Mouse (Mus musculus): ENCODE data around the gene Krt23. TPM values are rescaled to one million over a fixed set of nuclear protein-coding genes. Genes with fewer than 3 reads are reported as not detected.

The Krt23 gene
- total RNA-seq (2015) (not detected in 2 replicates), total RNA-seq (2017) (not detected in 2 replicates)

DNA sequence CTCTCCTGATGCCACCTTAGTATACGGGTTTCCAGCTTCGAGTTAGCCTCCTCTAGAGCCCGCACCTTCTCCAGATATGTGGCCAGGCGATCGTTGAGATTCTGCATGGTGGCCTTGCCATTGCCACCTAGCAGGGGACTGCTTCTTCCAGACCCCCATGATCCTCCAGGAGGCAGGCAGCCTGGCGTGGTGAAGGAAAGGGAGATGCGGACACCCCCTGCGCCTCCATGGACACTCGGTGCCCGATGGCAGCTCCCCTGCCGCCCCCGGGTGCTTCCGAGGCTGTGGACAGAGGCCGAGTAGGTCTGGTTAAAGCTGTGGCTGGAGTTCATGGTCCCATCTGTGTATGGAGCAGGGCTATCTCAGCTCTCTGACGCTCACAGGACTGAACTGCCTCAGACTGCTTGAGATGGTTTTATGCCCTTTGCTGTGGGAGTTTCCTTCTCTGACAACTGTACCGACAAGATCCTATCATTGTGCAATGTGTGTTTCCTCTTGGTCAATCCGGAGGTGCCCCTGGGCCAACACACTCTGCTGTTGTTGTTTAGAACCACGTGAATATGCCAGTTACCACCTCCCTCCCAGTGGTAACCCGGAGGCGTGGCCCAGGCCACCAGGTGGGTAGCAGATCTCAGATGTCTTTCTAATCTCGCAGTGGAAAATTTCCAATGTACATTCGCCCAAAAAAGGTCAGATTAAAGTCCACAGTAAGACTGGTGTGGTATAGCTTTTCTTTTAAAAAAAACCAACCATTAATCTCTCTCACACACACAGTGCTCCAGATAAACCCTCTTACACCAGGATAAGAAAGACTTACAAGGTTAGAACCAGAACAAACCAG lies at the start of gene Krt23:
Gene Krt23 (minus strand): TSS at position 405 of the 841 bp plus-strand sequence.
- no peak for ATAC-seq (ENCODE audit: poor library complexity, severe bottlenecking)

DNA sequence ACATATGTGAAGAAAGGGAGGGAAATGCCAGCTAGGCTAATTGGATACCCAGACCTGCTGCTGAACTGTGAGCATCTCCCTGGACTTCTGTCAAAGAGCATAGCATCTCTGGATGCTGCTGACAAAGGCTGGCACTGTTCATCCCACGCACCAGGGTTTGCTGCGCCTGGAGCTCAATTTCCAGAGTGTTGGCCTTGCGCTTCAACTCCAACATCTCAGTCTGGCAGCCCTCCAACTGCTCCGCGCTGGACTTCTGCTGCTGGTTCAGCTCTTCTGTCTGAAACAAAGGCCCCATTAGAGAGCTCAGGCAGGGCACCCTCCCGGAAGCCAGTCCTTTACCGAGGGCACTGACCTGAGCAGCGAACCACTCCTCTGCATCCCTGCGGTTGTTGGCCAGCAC lies 46.8 kb upstream of the Krt23 start:
- no peak for ATAC-seq (ENCODE audit: poor library complexity, severe bottlenecking)

DNA sequence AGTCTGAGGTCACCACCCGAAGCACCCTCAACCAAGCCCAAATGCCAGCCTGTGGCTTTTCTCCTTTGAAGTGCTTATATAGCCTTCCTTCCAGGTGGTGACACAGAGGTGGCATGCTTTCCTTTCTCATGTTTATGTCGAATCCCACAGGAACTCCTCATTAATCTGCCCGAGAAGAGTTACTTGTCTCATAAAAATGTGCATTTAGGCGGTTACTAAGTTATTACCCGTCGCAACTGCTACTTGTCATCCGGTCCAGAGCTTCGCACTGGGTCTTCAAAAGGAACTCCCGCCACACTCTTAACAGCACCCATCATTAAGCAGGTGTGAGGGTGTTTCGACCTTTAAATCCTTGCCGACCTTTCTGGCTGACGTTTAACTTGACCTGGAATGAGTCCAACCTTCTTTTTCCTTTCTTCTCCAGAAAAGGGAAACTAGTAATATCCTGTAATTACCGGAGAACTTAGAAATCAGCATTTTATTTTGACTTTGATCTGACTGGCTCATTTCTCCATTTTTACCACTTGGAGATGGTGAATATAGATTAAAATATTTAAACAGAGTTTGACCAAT lies 28.4 kb upstream of the Krt23 start, which contains the start of gene Krt39:
Gene Krt39 (minus strand): TSS at position 51 of the 573 bp plus-strand sequence.
- ATAC-seq (ENCODE audit: poor library complexity, severe bottlenecking), result no peak

DNA sequence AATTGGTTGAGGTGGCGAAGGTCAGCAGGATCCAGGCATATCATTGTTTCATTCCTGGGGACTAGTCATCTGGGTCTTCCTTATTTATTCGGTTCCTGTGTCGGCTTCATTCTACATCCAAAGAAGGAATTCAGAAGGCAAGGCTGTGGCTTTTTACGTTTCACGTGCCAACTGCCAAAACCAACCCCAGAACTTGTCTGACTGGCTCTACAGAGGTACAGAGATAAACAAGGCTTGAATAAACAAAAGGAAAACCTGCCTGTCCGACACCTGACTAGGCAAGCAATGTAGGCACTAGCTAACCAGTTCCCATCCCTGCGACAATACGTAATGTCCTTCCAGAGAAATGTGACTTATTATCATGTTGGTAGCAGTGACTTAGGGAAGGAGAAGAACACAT lies 21.2 kb upstream of the Krt23 start:
- ATAC-seq (ENCODE audit: poor library complexity, severe bottlenecking), result no peak

DNA sequence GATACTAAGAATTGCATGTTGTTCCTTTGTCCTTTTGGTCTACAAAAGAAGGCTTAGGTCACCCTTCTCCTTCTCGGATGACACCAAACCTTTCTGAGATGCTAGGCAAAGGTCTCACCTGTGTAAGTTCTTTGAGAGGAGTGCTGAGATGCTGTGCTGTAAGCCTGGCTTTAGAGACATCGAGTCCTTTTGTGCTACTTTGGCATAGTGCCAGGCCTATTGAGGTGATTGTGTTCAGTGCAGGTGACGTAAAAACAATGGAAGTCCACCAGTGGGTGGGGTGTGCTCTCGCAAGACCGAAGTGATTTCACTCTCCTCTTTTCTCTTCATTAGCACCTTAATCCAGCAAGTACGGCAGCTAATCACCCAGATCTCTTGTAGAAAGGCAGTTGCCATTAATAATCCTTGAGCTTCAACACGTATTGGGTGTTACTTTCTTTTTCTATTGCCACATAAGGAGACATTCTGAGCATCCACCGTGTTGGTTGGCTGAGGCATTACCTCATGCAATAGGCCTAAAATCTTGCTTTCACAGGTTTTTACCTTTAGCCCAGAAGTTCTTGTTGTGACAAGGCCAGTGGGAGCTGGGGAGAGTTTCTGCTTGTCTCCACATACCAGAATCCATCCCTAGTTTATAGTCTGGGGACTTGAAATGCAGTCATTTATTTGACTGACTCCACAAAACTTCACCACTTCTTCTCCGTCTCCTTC lies 7.3 kb upstream of the Krt23 start:
- ATAC-seq (ENCODE audit: poor library complexity, severe bottlenecking), result no peak

DNA sequence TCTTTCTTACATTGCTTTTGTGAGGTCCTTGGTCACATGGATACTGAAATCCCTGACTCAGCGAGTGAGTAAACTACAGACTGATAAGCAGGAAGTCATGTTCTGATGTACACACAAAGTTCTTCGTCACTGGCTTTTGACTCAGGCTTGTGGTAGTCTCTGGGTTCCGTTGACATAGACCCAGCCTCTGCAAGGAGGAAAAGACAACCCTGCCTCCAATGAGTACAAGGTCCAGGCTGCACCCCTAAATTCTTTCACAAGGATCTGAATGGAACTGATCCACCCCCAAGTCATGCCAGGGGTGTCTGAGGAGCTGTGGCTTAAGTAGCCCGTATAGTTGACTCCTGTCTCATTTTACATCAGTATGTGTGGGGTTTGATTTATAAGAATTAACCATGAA lies 3.5 kb upstream of the Krt23 start:
- ATAC-seq (ENCODE audit: poor library complexity, severe bottlenecking), result no peak

DNA sequence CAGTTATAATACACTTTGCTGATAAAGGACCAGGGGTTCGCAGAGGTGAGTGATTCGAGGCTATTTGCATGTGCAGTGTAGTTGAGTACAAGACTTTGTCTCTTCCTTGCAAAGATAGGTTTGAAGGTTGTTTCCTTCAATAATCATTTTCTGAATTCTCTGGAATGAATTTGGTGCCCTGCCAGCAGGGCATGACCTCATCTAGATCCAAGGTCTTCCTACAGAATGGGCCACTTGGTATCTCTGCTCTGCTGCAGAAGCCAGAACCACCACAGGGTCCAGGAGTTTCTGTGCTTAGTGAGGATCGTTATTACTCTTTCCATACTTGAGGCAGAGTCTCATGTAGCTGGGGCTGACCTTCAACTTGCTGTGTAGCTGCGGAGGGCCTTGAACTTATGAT lies 1.8 kb upstream of the Krt23 start:
- no peak for ATAC-seq (ENCODE audit: poor library complexity, severe bottlenecking)

DNA sequence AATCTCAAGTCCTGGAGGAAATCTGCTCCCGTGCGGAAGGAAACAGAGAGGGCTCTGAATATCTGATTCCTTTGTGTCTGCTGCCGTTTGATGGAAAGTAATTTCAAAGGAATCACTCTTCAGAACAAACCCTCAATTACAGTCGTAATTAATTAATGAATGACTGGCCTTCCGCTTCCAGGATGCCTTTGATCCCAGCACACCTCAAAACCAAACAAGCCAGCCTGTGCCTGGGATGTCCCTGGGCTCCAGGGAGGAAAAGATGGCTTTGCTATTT lies 575 bp upstream of the Krt23 start:
- no peak for ATAC-seq (ENCODE audit: poor library complexity, severe bottlenecking)

DNA sequence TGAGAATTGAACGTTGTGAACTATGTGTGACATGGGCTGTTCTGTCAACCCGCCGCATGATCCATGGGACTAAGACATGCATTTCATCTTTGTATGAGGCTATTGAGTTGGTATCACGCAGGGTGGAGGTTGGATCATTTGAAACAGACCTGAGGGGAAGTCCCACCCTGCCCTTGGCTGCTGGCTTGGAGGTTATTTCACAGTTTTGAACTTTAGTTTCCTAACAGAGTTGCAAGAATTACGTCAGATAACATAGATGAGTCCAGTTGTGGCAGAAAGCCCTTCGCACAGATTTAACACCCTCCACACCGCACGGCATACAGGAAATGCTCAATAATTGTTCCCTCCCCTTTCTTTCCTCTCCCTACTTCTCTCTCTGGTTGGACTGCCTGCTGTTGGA lies 1.9 kb downstream of the Krt23 start:
- no peak for ATAC-seq (ENCODE audit: poor library complexity, severe bottlenecking)

DNA sequence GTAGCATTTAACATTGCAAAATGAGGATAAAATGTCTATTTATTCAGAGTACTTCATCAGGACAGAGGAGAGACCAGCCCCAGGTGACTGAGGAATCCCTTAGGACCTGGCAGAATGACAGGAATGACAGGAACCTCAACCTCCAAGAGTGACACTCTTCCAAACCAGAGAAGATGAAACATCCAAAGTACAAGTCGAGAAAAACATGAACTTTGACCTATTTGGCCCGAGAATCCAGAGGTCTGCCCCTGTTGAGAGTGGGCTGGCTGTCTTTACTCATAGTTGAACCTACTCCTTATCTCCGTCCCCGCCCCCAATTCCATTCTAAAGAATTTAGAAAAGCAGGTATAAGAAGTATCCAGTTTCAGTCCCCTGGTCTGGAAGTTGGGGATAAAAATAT lies 2.3 kb downstream of the Krt23 start:
- no peak for ATAC-seq (ENCODE audit: poor library complexity, severe bottlenecking)

DNA sequence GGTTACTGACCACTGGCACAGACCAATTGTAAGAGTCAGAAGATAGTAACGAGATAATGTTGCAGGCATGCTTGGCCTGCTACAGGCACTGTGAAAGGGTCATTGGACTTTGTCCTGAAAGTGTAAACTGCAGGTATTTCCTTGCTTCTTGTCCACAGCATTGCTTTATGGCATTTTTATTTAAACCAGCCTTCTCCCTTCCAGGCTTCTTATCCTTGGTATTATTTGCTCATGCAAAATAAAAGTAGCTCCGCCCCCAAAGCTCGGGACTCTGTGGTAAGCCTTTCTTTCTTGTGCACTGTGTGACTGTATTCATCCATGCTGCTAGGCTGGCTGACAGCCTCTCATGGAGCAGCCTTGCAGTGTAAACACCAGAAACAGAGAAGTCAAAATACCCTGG lies 3.7 kb downstream of the Krt23 start:
- ATAC-seq (ENCODE audit: poor library complexity, severe bottlenecking), result no peak

DNA sequence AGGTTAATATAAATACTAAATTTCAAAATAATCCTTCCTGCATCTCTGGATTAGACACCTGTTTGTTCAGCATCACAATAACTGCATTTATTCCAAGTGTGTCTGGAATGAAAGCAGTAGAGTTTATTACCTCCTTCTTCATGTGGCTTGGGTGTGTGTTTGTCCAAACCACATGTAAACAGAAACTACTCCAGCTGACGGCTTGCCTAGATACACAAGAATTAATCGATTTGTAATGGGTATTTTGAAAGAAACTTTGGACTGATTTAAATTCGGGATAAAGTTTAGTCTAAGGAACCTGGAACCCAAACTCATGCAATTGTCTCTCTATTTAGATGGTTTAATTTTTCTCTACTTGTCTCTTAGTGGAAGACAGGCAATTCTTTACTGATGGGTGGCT lies 18.0 kb downstream of the Krt23 start:
- no peak for ATAC-seq (ENCODE audit: poor library complexity, severe bottlenecking)

DNA sequence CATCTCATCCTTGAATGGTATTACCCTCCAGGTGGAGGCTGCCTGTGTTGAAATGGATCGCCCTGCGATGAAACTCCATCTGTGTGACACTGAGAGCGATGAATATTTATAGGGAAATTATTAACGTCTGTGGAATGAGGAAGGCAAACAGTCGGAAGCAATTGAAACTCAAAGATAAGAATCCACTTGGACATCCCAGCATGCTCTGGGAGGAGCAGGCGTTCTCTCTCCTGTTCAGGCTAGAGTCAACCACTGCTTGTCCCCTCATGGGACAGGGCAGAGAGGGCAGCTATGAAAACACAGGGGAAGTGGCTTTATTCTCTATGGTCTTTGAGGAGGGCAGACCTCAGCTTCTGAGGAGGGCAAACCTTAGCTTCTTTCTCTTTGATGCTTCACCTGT lies 19.5 kb downstream of the Krt23 start:
- ATAC-seq (ENCODE audit: poor library complexity, severe bottlenecking), result no peak

DNA sequence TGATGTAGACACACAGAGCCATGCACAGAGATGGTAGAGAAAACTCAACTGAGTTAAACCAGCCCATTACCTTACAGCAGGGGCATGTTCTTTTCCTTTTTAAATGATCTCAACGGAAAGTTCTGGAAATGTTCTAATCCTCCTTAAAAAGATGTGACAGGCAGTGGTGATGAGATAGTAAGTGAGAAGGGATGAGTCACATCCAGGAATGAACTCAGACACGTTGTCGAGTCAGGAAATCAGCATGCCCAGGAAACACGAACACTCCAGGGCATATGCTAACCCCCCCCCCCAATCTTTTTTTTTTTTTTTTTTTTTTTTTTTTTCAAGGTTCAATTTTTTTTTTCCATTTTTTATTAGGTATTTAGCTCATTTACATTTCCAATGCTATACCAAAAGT lies 20.5 kb downstream of the Krt23 start:
- no peak for ATAC-seq (ENCODE audit: poor library complexity, severe bottlenecking)

DNA sequence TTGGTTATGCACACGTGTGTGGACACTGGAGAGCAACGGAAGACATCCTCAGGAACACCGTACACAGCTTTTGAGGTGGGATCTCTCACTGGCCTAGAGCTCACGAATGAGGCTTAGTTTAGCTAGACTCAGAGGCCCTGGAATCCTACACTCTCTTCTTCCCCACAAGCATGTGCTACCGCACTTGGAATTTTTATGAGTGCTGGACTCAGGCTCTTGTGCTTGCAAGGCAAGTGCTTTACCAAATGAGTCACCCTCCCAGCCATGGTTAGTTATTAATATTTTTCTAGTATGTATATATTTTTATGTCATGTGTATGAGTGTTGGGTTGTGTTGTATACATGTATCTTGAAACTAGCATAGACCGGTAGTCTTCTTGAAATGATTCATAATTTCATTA lies 21.0 kb downstream of the Krt23 start:
- no peak for ATAC-seq (ENCODE audit: poor library complexity, severe bottlenecking)

DNA sequence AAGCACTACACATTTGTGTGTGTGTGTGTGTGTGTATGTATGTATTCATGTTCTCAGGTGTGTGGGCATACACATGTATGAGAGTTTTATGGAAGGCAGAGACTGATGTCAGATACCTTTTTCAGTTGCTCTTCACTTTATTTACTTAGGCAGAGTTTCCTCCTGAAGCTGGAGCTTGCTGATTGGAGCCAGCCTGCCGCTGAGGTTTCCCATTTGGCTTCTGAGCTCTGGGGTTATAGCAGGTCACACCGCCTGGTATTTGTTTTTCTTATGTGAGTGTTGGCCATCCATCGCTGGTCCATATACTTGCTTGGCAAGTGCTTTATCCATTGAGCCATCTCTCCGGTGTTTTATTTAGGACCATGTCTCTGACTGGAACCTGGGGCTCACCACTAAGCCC lies 23.7 kb downstream of the Krt23 start:
- ATAC-seq (ENCODE audit: poor library complexity, severe bottlenecking), result no peak

DNA sequence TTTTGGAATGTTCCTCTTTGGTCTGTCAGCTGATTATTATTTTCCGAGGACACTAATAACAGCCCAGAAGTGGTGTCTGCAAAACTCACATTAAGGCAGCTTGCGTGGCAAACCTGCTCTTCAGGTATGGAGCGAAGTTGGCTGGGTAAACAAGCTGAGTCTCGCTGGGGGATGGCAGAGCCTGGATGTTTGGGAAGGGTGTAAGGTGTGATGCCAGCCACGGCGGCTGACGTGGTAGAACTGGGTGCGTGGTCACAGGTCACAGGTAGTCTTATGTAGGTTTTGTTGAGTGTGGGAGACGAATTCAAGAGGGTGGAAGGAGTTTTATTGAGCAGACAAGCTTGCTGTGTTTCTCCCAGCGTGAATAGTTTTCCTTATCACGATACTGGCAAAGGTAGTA lies 24.4 kb downstream of the Krt23 start:
- ATAC-seq (ENCODE audit: poor library complexity, severe bottlenecking), result no peak

DNA sequence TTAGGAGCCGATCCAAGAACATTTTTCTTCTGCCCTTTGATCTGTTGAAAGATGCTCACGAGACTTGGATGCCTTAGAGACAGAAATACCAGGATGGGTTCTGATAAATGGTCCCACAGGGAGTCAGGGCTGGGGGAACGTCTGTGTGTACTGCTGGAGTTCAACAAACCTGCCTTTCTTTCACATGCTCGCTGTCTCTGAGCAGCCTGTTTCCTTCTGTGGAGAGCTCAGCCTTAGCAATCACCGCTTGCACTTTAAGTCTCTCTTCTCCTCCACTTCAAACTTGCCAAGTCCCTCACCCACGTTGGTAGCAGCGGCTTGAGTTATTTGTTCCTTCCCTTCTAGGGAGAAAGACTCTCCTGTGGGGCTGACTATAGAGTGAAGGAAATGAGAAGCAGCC lies 26.6 kb downstream of the Krt23 start:
- no peak for ATAC-seq (ENCODE audit: poor library complexity, severe bottlenecking)

DNA sequence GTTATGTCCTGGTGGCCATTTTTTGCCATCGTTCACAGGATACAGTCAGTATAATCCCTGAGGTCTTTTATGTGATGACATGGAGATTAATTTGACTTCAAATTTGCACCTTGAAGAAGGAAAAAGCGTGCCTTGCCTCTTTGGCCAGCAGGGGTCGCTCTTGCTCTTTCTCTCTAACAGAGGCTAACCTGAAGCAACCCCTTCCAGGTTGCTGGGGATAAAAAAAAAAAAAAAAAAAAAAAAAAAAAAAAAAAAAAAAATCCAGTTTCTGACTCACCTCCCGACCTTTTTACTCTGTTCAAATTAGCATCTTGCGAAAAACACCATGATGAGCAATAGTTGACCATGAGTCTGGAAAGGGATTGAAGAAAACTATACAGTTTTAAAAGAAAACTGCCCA lies 28.1 kb downstream of the Krt23 start:
- ATAC-seq (ENCODE audit: poor library complexity, severe bottlenecking), result peak; percentile 67; the same call in 1 of the 2 replicates

DNA sequence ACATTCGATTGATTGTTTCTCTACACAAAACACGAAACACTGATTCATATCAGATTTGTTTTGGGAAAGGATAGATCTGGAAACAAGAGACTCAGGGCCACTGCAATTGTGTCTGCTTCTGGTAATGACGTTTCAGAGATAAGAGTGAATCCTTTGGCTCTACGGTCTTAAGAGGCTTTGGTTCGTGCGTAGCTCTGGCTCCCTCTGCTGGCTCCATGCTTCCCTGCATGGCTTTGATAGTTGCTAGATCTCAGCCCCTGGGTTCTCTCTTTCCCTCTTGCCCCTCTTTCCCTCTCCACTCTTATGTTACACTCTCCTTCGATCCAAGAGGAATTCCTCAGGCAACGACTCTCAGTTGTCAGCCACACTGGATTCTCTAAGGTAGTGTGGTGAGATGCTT lies 29.8 kb downstream of the Krt23 start:
- peak; percentile 63; the same call in 1 of the 2 replicates for ATAC-seq (ENCODE audit: poor library complexity, severe bottlenecking)

DNA sequence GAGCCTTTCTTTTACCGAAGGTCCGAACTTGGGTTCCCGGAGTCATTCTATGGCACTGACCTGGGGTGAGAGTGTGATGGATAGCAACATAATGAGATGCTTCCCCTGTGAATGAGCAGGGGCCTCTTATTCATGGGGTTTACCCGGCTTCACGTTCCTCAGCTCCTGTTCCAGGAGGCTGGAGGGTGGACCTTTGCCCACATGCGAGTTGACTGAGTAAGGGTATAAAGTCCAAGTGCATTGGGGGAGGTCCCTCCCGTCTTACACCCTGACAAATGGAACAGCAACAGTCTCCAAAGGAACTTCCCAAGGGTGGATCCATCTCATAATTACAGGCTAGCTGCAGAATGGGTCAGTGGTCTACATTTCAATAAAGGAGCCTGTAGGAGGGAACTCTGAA lies 31.2 kb downstream of the Krt23 start:
- no peak for ATAC-seq (ENCODE audit: poor library complexity, severe bottlenecking)

DNA sequence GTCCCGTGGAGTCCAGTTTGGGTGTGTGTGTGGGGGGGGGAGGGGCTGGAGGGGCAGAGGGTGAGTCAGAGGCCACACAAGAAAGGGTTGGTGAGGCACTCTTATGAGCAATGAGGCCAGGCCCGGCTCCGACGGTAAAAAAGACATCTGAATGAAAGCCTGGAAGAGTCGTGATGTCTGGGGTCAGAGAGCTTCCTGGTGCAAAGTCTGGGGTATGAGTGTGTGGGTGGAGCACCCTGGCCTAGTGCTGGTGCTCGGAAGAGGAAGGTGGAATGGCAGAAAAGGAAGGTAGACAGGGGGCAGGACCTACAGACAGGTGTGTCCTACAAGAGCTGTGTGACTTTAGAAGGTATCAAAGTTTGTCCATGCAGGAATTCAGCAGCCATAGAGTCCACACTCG lies 34.0 kb downstream of the Krt23 start:
- ATAC-seq (ENCODE audit: poor library complexity, severe bottlenecking), result no peak
